Mouse (Mus musculus) limb, embryonic 14.5 days (tissue): Measurements from ENCODE around the gene Safb2. TPM values are rescaled to one million over a fixed set of nuclear protein-coding genes. Genes with fewer than 3 reads are reported as not detected.

Experiments used
- ATAC-seq: fragments of 200-750 bp; cut with Nextera tagmentation; 2 replicates; pipeline ENCODE4 v1.8.0; 2017; ENCODE audit warnings: low read depth, moderate number of reproducible peaks, moderate TSS enrichment; ENCODE audit not compliant: low FRiP score
- DNase-seq: peaks from one replicate; pipeline ENCODE4 v3.0.0-alpha.2; 2015; ENCODE audit warnings: low spot score
- H3K27ac ChIP-seq: fragments of 300-500 bp; sonication (generic); replicated peaks from 2 replicates; pipeline ENCODE4 v1.5.1; 2014; ENCODE audit warnings: low read depth, mild to moderate bottlenecking, low read length, moderate library complexity, mixed read lengths
- H3K27me3 ChIP-seq: fragments of 300-500 bp; sonication (generic); 2 replicates; pipeline ENCODE4 v1.6.1; 2014; ENCODE audit warnings: low read length, mixed read lengths; ENCODE audit not compliant: control insufficient read depth, insufficient read depth
- H3K36me3 ChIP-seq: fragments of 300-500 bp; sonication (generic); 2 replicates; pipeline ENCODE4 v1.6.1; 2014; ENCODE audit warnings: mild to moderate bottlenecking, low read length, moderate library complexity, mixed read lengths; ENCODE audit not compliant: control insufficient read depth, insufficient read depth
- H3K4me1 ChIP-seq: fragments of 300-500 bp; sonication (generic); 2 replicates; pipeline ENCODE4 v1.6.1; 2014; ENCODE audit warnings: antibody characterized with exemption, low read length, mixed read lengths; ENCODE audit not compliant: control insufficient read depth, insufficient read depth
- H3K4me2 ChIP-seq: fragments of 300-500 bp; sonication (generic); replicated peaks from 2 replicates; pipeline ENCODE4 v1.6.1; 2014; ENCODE audit warnings: low read depth, mild to moderate bottlenecking, low read length, moderate library complexity; ENCODE audit not compliant: severe bottlenecking
- H3K4me3 ChIP-seq: fragments of 300-500 bp; sonication (generic); replicated peaks from 2 replicates; pipeline ENCODE4 v1.5.1; 2014; ENCODE audit warnings: low read length
- H3K9ac ChIP-seq: fragments of 300-500 bp; sonication (generic); 2 replicates; pipeline ENCODE4 v1.6.1; 2014; ENCODE audit warnings: mild to moderate bottlenecking, low read depth, low read length, moderate library complexity; ENCODE audit not compliant: severe bottlenecking
- H3K9me3 ChIP-seq: fragments of 300-500 bp; sonication (generic); 2 replicates; pipeline ENCODE4 v1.6.1; 2016; ENCODE audit warnings: low read length; ENCODE audit not compliant: control insufficient read depth
- POLR2A ChIP-seq: fragments of 200-500 bp; IDR thresholded peaks from 2 replicates; pipeline ENCODE4 v1.8.0; 2012; ENCODE audit warnings: inconsistent platforms, mild to moderate bottlenecking, moderate library complexity, borderline replicate concordance; ENCODE audit not compliant: insufficient read depth, insufficient read length; ENCODE audit errors: extremely low read depth
- WGBS: fragments of 180-500 bp; shearing (Covaris S2); extraction: QIAGEN DNeasy Blood & Tissue Kit; methylation state at CpG from one replicate; pipeline ENCODE4 v1.1.7; 2014; 5-methylcytosine and 5-hydroxymethylcytosine counted together
- polyA plus RNA-seq, 2 experiments: library from polyadenylated mRNA; depleted of rRNA in 1 of 2; stranded (reverse) in 1 of 2; unstranded in 1 of 2; fragments of >200 nt; fragmentation: Nextera tagmentation in 1 of 2; extraction: Ambion mirVana in 1 of 2; gene quantifications; 2 replicates each; pipeline versions ENCODE4 v1.2.1 to v1.2.3; 2012 to 2014

Safb2 gene
- polyA plus RNA-seq, 2 experiments, result 52.1 to 133 TPM

- Histone ChIP-seq H3K27me3 (peaks cover 24% of the 10 kb centered on the region), H3K9me3 (no peaks in the 10 kb centered on the region), H3K36me3 (no peaks in the 10 kb centered on the region), H3K4me1 (peaks cover 6% of the 10 kb centered on the region), H3K9ac (0 out of 2 replicates have a peak overlapping the region, but pooled peaks have one; percentile 26), H3K4me3 (no peak overlapping the region), H3K27ac (no peak overlapping the region), H3K4me2 (no peak overlapping the region)
- TF ChIP-seq POLR2A, result no peak
- no peak; the same call in 1 of the 2 replicates for ATAC-seq
- 8% methylated on average over 12 of the region's 13 CpGs for WGBS
- DNase-seq, result no peak
These were observed 68.5 kb downstream of the Safb2 start for GRCm38 (mm10) chr17:56515690-56516410.

GRCm38 (mm10) chr17:56514916-56515315 lies 69.5 kb downstream of the Safb2 start:
- Histone ChIP-seq H3K4me2 (no peak overlapping the region), H3K27ac (no peak overlapping the region), H3K9me3 (no peaks in the 10 kb centered on the region), H3K36me3 (no peaks in the 10 kb centered on the region), H3K4me1 (peaks cover 6% of the 10 kb centered on the region), H3K9ac (no peak overlapping the region), H3K27me3 (peaks cover 34% of the 10 kb centered on the region), H3K4me3 (no peak overlapping the region)
- WGBS, result 52% methylated on average over 12 of the region's 12 CpGs
- no peak for TF ChIP-seq POLR2A
- no peak for ATAC-seq
- no peak for DNase-seq

- H3K4me2 ChIP-seq, result no peak overlapping the region
These were observed 70.1 kb downstream of the Safb2 start for GRCm38 (mm10) chr17:56514330-56514729.

GRCm38 (mm10) chr17:56512310-56512709 lies 72.1 kb downstream of the Safb2 start, which contains the start of gene Znrf4:
Gene Znrf4 (minus strand): TSS chr17:56512431.
- H3K9ac ChIP-seq, result 0 out of 2 replicates have a peak within 1 kb of the TSS, but pooled peaks have one; percentile 16
- peak within 1 kb of the TSS; percentile 29 for H3K4me3 ChIP-seq
- WGBS, result 59% methylated on average over 22 of the region's 22 CpGs
- H3K9me3 ChIP-seq, result no peaks in the 10 kb centered on the region
- DNase-seq (no peak), ATAC-seq (no peak)
- TF ChIP-seq POLR2A, result no peak
- peak within 1 kb of the TSS; percentile 43 for H3K4me2 ChIP-seq
- H3K27me3 ChIP-seq, result peaks cover 45% of the 10 kb centered on the region
- peaks cover 6% of the 10 kb centered on the region for H3K4me1 ChIP-seq
- no peak within 1 kb of the TSS for H3K27ac ChIP-seq
- H3K36me3 ChIP-seq, result no peaks in the 10 kb centered on the region

More at GRCm38 (mm10) chr17:56514330-56514729, 70.1 kb downstream of the Safb2 start:
- ATAC-seq (no peak), DNase-seq (no peak)
- TF ChIP-seq POLR2A, result no peak
- Histone ChIP-seq H3K9me3 (no peaks in the 10 kb centered on the region), H3K4me3 (no peak overlapping the region), H3K27ac (no peak overlapping the region), H3K4me1 (peaks cover 6% of the 10 kb centered on the region), H3K36me3 (no peaks in the 10 kb centered on the region), H3K9ac (no peak overlapping the region), H3K27me3 (peaks cover 39% of the 10 kb centered on the region)

GRCm38 (mm10) chr17:56511707-56512090 lies 72.7 kb downstream of the Safb2 start:
- peaks cover 9% of the 10 kb centered on the region for H3K4me1 ChIP-seq
- H3K4me2 ChIP-seq, result peak overlapping the region; percentile 43
- no peak for DNase-seq
- ATAC-seq, result no peak
- WGBS, result 18% methylated on average over 28 of the region's 29 CpGs
- H3K9ac ChIP-seq, result 0 out of 2 replicates have a peak overlapping the region, but pooled peaks have one; percentile 16
- no peaks in the 10 kb centered on the region for H3K36me3 ChIP-seq
- no peak overlapping the region for H3K27ac ChIP-seq
- no peaks in the 10 kb centered on the region for H3K9me3 ChIP-seq
- H3K27me3 ChIP-seq, result peaks cover 45% of the 10 kb centered on the region
- H3K4me3 ChIP-seq, result peak overlapping the region; percentile 29
- no peak for TF ChIP-seq POLR2A
